Mouse (Mus musculus): ENCODE data around the gene Olfr586.

Olfr586 gene

GRCm38 (mm10) chr7:103125538-103125937 is at the start of gene Olfr586:
TSS of gene Olfr586 (minus strand) at chr7:103125638.
- DNase-seq (ENCODE audit: low spot score in 2 of 2), result no peak

DNA sequence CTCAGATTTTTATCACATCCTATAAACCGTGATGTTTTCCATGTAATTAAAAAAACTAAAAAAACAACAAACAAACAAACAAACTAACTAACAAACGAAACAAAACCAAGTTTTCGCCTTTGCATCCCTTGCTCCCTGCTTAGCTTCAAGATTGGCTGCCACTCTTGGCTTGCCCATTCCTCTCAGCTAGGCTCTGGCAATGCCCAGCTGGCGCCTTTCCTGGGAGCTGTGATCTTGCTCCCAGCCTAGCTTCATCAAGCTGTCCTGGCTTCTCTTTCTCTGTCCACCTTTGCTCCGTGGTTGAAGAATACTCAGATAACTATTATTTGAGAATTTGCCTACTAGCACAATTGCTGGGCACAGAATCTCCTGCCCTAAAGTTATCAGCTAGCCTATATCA is 44.3 kb upstream of the Olfr586 start:
- no peak for DNase-seq (ENCODE audit: low spot score in 2 of 2)

- DNase-seq (ENCODE audit: low spot score in 2 of 2), result no peak
Observed at GRCm38 (mm10) chr7:103156256-103156655, 30.8 kb upstream of the Olfr586 start, which contains the start of gene Olfr589. TSS of gene Olfr589 (minus strand) at chr7:103156356.

DNA sequence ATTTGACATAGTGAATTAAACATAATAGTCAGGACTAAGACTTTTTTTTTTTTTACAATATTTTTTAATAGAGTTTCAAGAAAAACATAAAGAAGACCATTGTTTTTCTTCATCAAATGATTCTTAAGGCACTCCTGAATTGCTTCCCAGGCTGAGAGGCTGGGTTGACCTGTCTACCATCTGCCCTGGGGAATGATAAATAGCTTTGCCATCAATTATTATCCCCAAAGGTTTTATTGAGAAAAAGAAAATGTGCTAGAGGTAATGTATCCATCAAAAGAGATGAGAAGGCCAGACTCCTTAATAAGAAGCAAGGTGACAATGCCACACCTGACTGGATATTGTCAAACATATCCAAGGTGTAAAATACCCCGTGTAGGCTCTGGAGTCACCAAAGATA is 15.1 kb upstream of the Olfr586 start, which contains the start of gene Olfr588-ps1:
Gene Olfr588-ps1 (plus strand): TSS at position 301 of the 400 bp plus-strand sequence.
- DNase-seq (ENCODE audit: low spot score in 2 of 2), result no peak

- no peak for DNase-seq (ENCODE audit: low spot score in 2 of 2)
Observed at GRCm38 (mm10) chr7:103119406-103119805, 6.0 kb downstream of the Olfr586 start.

- no peak for DNase-seq (ENCODE audit: low spot score in 2 of 2)
Observed at GRCm38 (mm10) chr7:103097420-103097819, 28.0 kb downstream of the Olfr586 start, which contains the start of gene Olfr585. TSS of gene Olfr585 (plus strand) at chr7:103097720.

- no peak for DNase-seq (ENCODE audit: low spot score in 2 of 2)
Observed at GRCm38 (mm10) chr7:103081585-103081984, 43.9 kb downstream of the Olfr586 start, which contains the start of gene Olfr584. TSS of gene Olfr584 (plus strand) at chr7:103081885.

Data from frontal cortex, postnatal 10 days (tissue).